Mouse (Mus musculus): ENCODE results near the gene Obsl1. TPM values are rescaled to one million over a fixed set of nuclear protein-coding genes. Genes with fewer than 3 reads are reported as not detected.

Gene Obsl1
- polyA plus RNA-seq, 1 experiment from 2014 or later = 17.9 TPM

GRCm38 (mm10) chr1:75438782-75439181 lies 67.5 kb downstream of the Obsl1 start:
- Histone ChIP-seq H3K27me3 (ENCODE audit: control insufficient read depth, insufficient read depth, low read length) (no peaks in the 10 kb centered on the region), H3K9ac (ENCODE audit: low read length) (no peak overlapping the region), H3K4me3 (ENCODE audit: low read depth, low read length) (no peak overlapping the region), H3K36me3 (ENCODE audit: control insufficient read depth, insufficient read depth, low read length) (peaks cover 13% of the 10 kb centered on the region), H3K4me1 (replicated peaks; ENCODE audit: control insufficient read depth, insufficient read depth) (peaks cover 5% of the 10 kb centered on the region; the same call in 1 of the 2 replicates), H3K27ac (replicated peaks) (no peak overlapping the region), H3K4me2 (replicated peaks; ENCODE audit: low read depth) (no peak overlapping the region), H3K9me3 (ENCODE audit: control insufficient read depth, low read length) (no peaks in the 10 kb centered on the region)
- ATAC-seq (ENCODE audit: low FRiP score, low TSS enrichment) (no peak), DNase-seq (ENCODE audit: low spot score) (no peak)
- 87% methylated on average over 8 of the region's 9 CpGs for WGBS
- TF ChIP-seq EP300 (optimal IDR thresholded peaks at IDR 0.05) (no peak), CTCF (IDR thresholded peaks at IDR 0.05; ENCODE audit: low read depth) (no peak)

DNA sequence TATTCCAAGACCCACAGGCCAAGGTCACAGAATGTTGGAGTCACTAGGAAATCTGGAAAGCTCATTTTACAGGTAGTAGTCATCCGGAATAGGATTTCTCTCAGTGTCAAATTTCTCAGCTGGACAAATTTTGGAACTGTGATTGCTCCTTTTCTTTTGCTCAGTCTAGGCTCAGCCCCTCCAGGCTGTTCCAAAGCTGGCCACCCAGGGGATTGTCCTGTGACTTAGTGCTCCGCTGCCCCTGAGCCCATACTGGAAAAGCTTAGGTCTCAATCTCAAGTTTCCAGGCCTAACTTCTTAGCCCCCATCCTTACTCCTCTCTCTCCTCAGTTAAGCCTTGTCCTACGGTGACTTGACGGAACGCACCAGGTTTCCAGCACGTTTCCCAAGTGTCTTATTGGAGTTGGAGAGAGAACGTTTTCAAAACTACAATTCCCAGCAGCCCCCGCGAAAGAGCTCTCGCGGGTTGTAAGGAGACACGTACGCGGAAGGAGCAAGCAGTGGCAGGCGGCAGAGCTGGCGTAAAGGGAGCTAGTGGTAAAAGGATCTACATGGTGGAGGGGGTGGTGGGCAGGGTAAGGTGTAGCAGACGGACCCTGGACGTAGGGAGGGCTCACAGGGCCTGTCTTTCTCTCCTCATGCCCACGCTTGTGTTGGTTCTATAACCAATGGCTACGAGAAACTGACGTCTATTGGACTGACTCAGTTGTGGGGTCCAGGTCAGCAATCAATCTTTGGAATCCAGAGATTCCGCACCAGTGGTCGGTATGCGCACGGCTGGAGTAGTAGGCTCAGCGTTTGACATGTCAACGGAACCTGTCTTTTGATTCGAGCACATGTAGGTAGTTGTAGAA lies 70.5 kb downstream of the Obsl1 start, which contains the start of gene Gmppa:
Gene Gmppa (plus strand): TSS at position 456 of the 854 bp plus-strand sequence.
- 5% methylated on average over 28 of the region's 28 CpGs for whole genome bisulfite sequencing
- peak; percentile 87 for DNase-seq (ENCODE audit: low spot score)
- Histone ChIP-seq H3K4me3 (ENCODE audit: low read depth, low read length) (peak within 1 kb of the TSS; percentile 67), H3K4me2 (replicated peaks; ENCODE audit: low read depth) (peak within 1 kb of the TSS; percentile 73), H3K27ac (replicated peaks) (peak within 1 kb of the TSS; percentile 79), H3K9ac (ENCODE audit: low read length) (peak within 1 kb of the TSS; percentile 75), H3K9me3 (ENCODE audit: control insufficient read depth, low read length) (no peaks in the 10 kb centered on the region), H3K27me3 (ENCODE audit: control insufficient read depth, insufficient read depth, low read length) (no peaks in the 10 kb centered on the region), H3K4me1 (replicated peaks; ENCODE audit: control insufficient read depth, insufficient read depth) (peaks cover 5% of the 10 kb centered on the region; the same call in 1 of the 2 replicates), H3K36me3 (ENCODE audit: control insufficient read depth, insufficient read depth, low read length) (no peaks in the 10 kb centered on the region)
- ATAC-seq (ENCODE audit: low FRiP score, low TSS enrichment) = peak; percentile 87
- no peak for TF ChIP-seq CTCF (IDR thresholded peaks at IDR 0.05; ENCODE audit: low read depth)
- TF ChIP-seq EP300 (optimal IDR thresholded peaks at IDR 0.05) = no peak

Other genes starting within 250 kb of the Obsl1 start
- 2.3 and 2.5 TPM in 2 replicates for gene Ptprn, start 241.9 kb downstream of the Obsl1 start, polyA plus RNA-seq (2015; fragmentation: Nextera tagmentation; extraction: Ambion mirVana)
- 7.7 and 8.7 TPM in 2 replicates for gene Resp18, start 228.0 kb downstream of the Obsl1 start, polyA plus RNA-seq (2015; fragmentation: Nextera tagmentation; extraction: Ambion mirVana)
- 104 and 108 TPM in 2 replicates for gene Dnpep, start 188.5 kb downstream of the Obsl1 start, polyA plus RNA-seq (2015; fragmentation: Nextera tagmentation; extraction: Ambion mirVana)
- 223 and 291 TPM in 2 replicates for gene Des, start 146.1 kb downstream of the Obsl1 start, polyA plus RNA-seq (2015; fragmentation: Nextera tagmentation; extraction: Ambion mirVana)
- gene Speg, start 131.2 kb downstream of the Obsl1 start, polyA plus RNA-seq (2015; fragmentation: Nextera tagmentation; extraction: Ambion mirVana) = 28.8 and 30.0 TPM in 2 replicates
- gene Gmppa, start 70.5 kb downstream of the Obsl1 start, polyA plus RNA-seq (2015; fragmentation: Nextera tagmentation; extraction: Ambion mirVana) = 85.2 and 98.6 TPM in 2 replicates
- 0.55 and 0.63 TPM in 2 replicates for gene Asic4, start 56.0 kb downstream of the Obsl1 start, polyA plus RNA-seq (2015; fragmentation: Nextera tagmentation; extraction: Ambion mirVana)
- gene Chpf, start 27.1 kb downstream of the Obsl1 start, polyA plus RNA-seq (2015; fragmentation: Nextera tagmentation; extraction: Ambion mirVana) = 24.6 and 25.2 TPM in 2 replicates
- gene Tmem198, start 26.9 kb downstream of the Obsl1 start, polyA plus RNA-seq (2015; fragmentation: Nextera tagmentation; extraction: Ambion mirVana) = 1.4 and 1.7 TPM in 2 replicates
- gene Inha, start 625 bp upstream of the Obsl1 start, polyA plus RNA-seq (2015; fragmentation: Nextera tagmentation; extraction: Ambion mirVana) = 4.7 and 6.1 TPM in 2 replicates
- 6.7 and 6.8 TPM in 2 replicates for gene Stk11ip, start 15.1 kb upstream of the Obsl1 start, polyA plus RNA-seq (2015; fragmentation: Nextera tagmentation; extraction: Ambion mirVana)
- 7.1 and 7.9 TPM in 2 replicates for gene Slc4a3, start 39.8 kb upstream of the Obsl1 start, polyA plus RNA-seq (2015; fragmentation: Nextera tagmentation; extraction: Ambion mirVana)